Mouse (Mus musculus): Measurements from ENCODE around the gene Tjp2. TPM values are rescaled to one million over a fixed set of nuclear protein-coding genes. Genes with fewer than 3 reads are reported as not detected.

Gene Tjp2
- 32.1 and 36.9 TPM in 2 replicates for polyA plus RNA-seq (2014; fragmentation: Nextera tagmentation; extraction: Ambion mirVana)

GRCm38 (mm10) chr19:24224500-24225304 is at the start of gene Tjp2:
TSS of gene Tjp2 (minus strand) at chr19:24225030.
- Histone ChIP-seq H3K4me2 (ENCODE audit: low read depth, low read length, severe bottlenecking) (peak within 1 kb of the TSS; percentile 87), H3K27me3 (ENCODE audit: control insufficient read depth, insufficient read depth, low read length) (peaks cover 14% of the 10 kb centered on the region), H3K9ac (ENCODE audit: low read length) (peak within 1 kb of the TSS; percentile 59), H3K27ac (ENCODE audit: low read depth, low read length) (no peak within 1 kb of the TSS), H3K4me3 (ENCODE audit: low read depth, low read length) (peak within 1 kb of the TSS; percentile 44), H3K4me1 (replicated peaks; ENCODE audit: control insufficient read depth, insufficient read depth, low read length) (no peaks in the 10 kb centered on the region; the same call in 1 of the 2 replicates), H3K36me3 (ENCODE audit: control insufficient read depth, insufficient read depth, low read length) (no peaks in the 10 kb centered on the region), H3K9me3 (ENCODE audit: control insufficient read depth, low read length) (no peaks in the 10 kb centered on the region)
- ATAC-seq (replicated peaks; ENCODE audit: low FRiP score): peak; percentile 51
- WGBS: under 1% methylated on average over 59 of the region's 59 CpGs
- DNase-seq (ENCODE audit: low spot score): peak; percentile 74

DNA sequence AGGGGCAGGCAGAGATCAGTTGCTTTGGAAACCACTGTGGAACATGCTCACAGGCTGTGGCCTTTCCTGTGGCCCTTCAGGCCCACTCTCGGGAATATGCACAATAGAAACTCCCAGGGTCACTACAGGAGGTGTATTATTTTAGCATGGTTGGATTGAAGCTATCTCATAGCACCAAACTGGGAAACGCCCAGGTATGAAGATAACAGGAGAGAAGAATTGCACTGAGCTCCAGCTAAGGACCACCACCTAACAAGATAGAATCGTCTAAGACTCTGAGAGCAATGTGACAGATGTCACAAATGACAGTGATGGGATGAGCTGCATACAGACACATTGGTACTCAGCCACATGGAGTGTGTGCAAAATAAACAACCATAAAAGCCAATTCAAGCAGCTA is 49.5 kb upstream of the Tjp2 start:
- ATAC-seq (replicated peaks; ENCODE audit: low FRiP score) (no peak), DNase-seq (ENCODE audit: low spot score) (no peak)
- Histone ChIP-seq H3K27me3 (ENCODE audit: control insufficient read depth, insufficient read depth, low read length) (no peaks in the 10 kb centered on the region), H3K4me1 (replicated peaks; ENCODE audit: control insufficient read depth, insufficient read depth, low read length) (peaks cover 6% of the 10 kb centered on the region; the same call in 1 of the 2 replicates), H3K9ac (ENCODE audit: low read length) (no peak overlapping the region), H3K27ac (ENCODE audit: low read depth, low read length) (no peak overlapping the region), H3K36me3 (ENCODE audit: control insufficient read depth, insufficient read depth, low read length) (no peaks in the 10 kb centered on the region; the same call in 1 of the 2 replicates), H3K9me3 (ENCODE audit: control insufficient read depth, low read length) (no peaks in the 10 kb centered on the region), H3K4me3 (ENCODE audit: low read depth, low read length) (no peak overlapping the region), H3K4me2 (ENCODE audit: low read depth, low read length, severe bottlenecking) (no peak overlapping the region)
- 66% methylated on average over 3 of the region's 3 CpGs for WGBS

DNA sequence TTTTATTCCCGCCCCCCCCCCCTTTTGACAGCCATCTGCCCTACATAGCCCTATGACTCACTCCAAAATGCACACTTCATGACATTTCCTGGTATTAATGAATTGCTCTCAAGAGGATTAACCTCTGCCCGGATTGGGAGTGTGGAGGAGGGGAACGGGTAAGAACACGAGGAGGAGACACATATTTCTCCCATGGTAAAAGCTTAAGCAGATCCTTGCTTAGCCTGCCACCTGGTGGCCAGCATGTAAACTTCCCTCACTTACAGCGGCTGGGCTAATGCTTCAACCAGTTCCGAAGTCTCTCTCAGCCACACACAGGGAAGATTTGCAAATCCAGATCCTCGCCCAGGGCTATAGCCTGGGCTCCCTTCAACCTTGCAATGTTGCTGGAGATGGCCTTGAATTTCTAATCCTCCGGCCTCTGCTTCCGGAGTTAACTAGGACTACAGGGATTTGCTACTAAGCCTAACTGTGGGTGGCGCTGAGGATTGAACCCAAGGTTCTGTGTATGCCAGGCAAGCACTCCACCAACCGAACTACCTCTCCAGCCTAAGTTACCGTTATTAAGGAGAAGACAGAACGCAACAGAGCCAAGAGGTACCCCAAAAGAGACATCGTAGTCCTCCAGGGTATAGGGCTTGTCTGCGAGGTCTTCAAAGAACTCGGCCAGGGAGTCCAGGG is 47.1 kb upstream of the Tjp2 start:
- no peaks in the 10 kb centered on the region; the same call in 1 of the 2 replicates for H3K36me3 ChIP-seq (ENCODE audit: control insufficient read depth, insufficient read depth, low read length)
- WGBS: 45% methylated on average over 16 of the region's 16 CpGs
- no peak overlapping the region for H3K4me3 ChIP-seq (ENCODE audit: low read depth, low read length)

DNA sequence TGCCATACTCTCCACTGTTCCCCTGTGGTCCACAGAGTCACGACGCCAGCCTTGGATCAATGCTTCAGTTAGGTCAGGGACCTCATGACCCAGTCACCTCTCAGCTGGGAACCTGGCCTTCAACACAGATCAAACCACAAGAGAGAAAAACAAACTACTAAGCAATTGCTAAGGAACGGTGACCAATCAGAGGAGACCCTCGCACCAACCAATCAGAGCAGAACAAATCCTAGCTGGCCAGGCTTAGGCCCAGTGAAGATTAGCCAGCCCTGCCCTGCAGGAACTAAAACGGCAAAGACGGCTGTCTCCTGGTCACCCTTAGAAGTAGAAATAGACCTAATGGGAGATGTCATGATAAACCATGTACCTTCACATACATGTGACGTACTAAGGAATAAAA is 46.5 kb upstream of the Tjp2 start:
- no peak overlapping the region for H3K4me3 ChIP-seq (ENCODE audit: low read depth, low read length)
- no peak overlapping the region for H3K27ac ChIP-seq (ENCODE audit: low read depth, low read length)
- WGBS: 33% methylated on average over 7 of the region's 7 CpGs
- ATAC-seq (replicated peaks; ENCODE audit: low FRiP score) (peak; percentile 58), DNase-seq (ENCODE audit: low spot score) (no peak)
- H3K9ac ChIP-seq (ENCODE audit: low read length): no peak overlapping the region
- peaks cover 17% of the 10 kb centered on the region for H3K4me1 ChIP-seq (replicated peaks; ENCODE audit: control insufficient read depth, insufficient read depth, low read length)
- no peaks in the 10 kb centered on the region for H3K27me3 ChIP-seq (ENCODE audit: control insufficient read depth, insufficient read depth, low read length)
- H3K4me2 ChIP-seq (ENCODE audit: low read depth, low read length, severe bottlenecking): peak overlapping the region; percentile 1; the same call in 1 of the 2 replicates
- no peaks in the 10 kb centered on the region; the same call in 1 of the 2 replicates for H3K36me3 ChIP-seq (ENCODE audit: control insufficient read depth, insufficient read depth, low read length)
- no peaks in the 10 kb centered on the region for H3K9me3 ChIP-seq (ENCODE audit: control insufficient read depth, low read length)

More for the DNA sequence above, 47.1 kb upstream of the Tjp2 start:
- H3K27ac ChIP-seq (ENCODE audit: low read depth, low read length): no peak overlapping the region
- ATAC-seq (replicated peaks; ENCODE audit: low FRiP score) (peak; percentile 76), DNase-seq (ENCODE audit: low spot score) (peak; percentile 91)
- no peaks in the 10 kb centered on the region for H3K27me3 ChIP-seq (ENCODE audit: control insufficient read depth, insufficient read depth, low read length)
- peaks cover 17% of the 10 kb centered on the region for H3K4me1 ChIP-seq (replicated peaks; ENCODE audit: control insufficient read depth, insufficient read depth, low read length)
- H3K9me3 ChIP-seq (ENCODE audit: control insufficient read depth, low read length): no peaks in the 10 kb centered on the region
- no peak overlapping the region for H3K9ac ChIP-seq (ENCODE audit: low read length)
- H3K4me2 ChIP-seq (ENCODE audit: low read depth, low read length, severe bottlenecking): peak overlapping the region; percentile 1; the same call in 1 of the 2 replicates

GRCm38 (mm10) chr19:24268531-24268930 is 43.7 kb upstream of the Tjp2 start:
- Histone ChIP-seq H3K36me3 (ENCODE audit: control insufficient read depth, insufficient read depth, low read length) (no peaks in the 10 kb centered on the region; the same call in 1 of the 2 replicates), H3K9me3 (ENCODE audit: control insufficient read depth, low read length) (no peaks in the 10 kb centered on the region), H3K27me3 (ENCODE audit: control insufficient read depth, insufficient read depth, low read length) (no peaks in the 10 kb centered on the region), H3K4me2 (ENCODE audit: low read depth, low read length, severe bottlenecking) (0 out of 2 replicates have a peak overlapping the region, but pooled peaks have one; percentile 8), H3K4me3 (ENCODE audit: low read depth, low read length) (no peak overlapping the region), H3K4me1 (replicated peaks; ENCODE audit: control insufficient read depth, insufficient read depth, low read length) (peaks cover 17% of the 10 kb centered on the region), H3K27ac (ENCODE audit: low read depth, low read length) (peak overlapping the region; percentile 83), H3K9ac (ENCODE audit: low read length) (peak overlapping the region; percentile 29; the same call in 1 of the 2 replicates)
- peak; percentile 72 for ATAC-seq (replicated peaks; ENCODE audit: low FRiP score)
- no peak for DNase-seq (ENCODE audit: low spot score)
- 20% methylated on average over 4 of the region's 4 CpGs for WGBS

DNA sequence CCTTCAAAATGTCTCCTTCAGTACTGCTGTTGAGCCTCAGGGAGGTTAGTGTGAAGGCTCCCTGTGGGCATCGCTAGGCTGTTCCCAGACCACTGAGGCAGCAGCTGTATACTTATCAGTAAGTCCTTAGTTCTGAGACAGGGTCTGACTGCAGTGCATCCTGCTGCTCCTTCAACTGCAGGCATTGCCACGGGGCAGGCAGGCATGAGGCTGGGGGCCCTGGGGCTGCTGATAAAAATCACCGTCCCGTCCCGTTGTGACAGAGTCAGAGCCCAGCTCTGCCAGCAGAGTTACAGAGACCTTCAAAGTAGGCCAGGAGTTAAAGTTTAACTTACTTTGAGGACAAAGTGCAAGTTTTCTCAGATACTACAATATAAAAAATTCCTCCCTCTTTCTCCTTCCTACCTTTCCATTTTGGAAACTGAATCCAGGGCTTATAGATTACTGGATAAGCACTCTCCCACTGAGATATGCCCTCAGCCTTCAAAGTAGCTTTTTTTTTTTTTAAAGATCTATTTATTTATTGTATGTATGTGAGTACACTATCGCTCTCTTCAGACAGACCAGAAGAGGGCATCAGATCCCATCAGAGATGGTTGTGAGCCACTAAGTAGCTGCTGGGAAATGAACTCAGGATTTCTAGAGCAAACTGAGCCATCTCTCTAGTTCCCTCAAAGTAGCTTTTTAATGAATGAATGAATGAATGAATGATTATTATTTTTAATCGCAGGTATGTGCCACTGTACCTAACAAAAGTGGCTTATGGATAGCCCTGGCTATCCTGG is 41.4 kb upstream of the Tjp2 start:
- H3K27ac ChIP-seq (ENCODE audit: low read depth, low read length): no peak overlapping the region; the same call in 1 of the 2 replicates
- H3K27me3 ChIP-seq (ENCODE audit: control insufficient read depth, insufficient read depth, low read length): no peaks in the 10 kb centered on the region
- no peaks in the 10 kb centered on the region; the same call in 1 of the 2 replicates for H3K36me3 ChIP-seq (ENCODE audit: control insufficient read depth, insufficient read depth, low read length)
- no peak overlapping the region for H3K4me3 ChIP-seq (ENCODE audit: low read depth, low read length)
- whole genome bisulfite sequencing: 92% methylated on average over 7 of the region's 7 CpGs
- H3K4me1 ChIP-seq (replicated peaks; ENCODE audit: control insufficient read depth, insufficient read depth, low read length): peaks cover 15% of the 10 kb centered on the region
- H3K9me3 ChIP-seq (ENCODE audit: control insufficient read depth, low read length): no peaks in the 10 kb centered on the region
- H3K9ac ChIP-seq (ENCODE audit: low read length): no peak overlapping the region
- no peak overlapping the region for H3K4me2 ChIP-seq (ENCODE audit: low read depth, low read length, severe bottlenecking)
- no peak for ATAC-seq (replicated peaks; ENCODE audit: low FRiP score)
- DNase-seq (ENCODE audit: low spot score): no peak

DNA sequence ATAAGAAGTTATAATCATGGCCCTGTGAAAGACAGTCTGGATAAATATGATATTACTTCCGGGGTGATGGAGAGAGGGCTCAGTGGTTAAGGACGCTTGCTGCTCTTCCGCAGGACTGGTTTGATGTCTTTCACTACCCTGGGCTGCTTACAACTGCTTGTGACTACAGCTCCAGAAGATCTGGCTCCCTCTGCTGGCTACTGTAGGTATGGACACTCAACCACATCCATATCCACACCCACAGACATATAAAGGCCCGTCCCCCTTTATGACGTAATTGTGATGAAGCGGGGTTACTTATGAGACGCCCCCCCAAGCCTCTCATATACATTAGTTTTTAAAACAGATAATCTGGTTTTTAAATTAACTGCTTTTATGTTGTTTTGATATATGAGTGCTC is 40.2 kb upstream of the Tjp2 start:
- peak; percentile 86 for DNase-seq (ENCODE audit: low spot score)
- ATAC-seq (replicated peaks; ENCODE audit: low FRiP score): peak; percentile 68
- Histone ChIP-seq H3K9ac (ENCODE audit: low read length) (no peak overlapping the region), H3K27me3 (ENCODE audit: control insufficient read depth, insufficient read depth, low read length) (no peaks in the 10 kb centered on the region), H3K9me3 (ENCODE audit: control insufficient read depth, low read length) (no peaks in the 10 kb centered on the region), H3K4me1 (replicated peaks; ENCODE audit: control insufficient read depth, insufficient read depth, low read length) (peaks cover 13% of the 10 kb centered on the region), H3K4me3 (ENCODE audit: low read depth, low read length) (no peak overlapping the region), H3K4me2 (ENCODE audit: low read depth, low read length, severe bottlenecking) (no peak overlapping the region), H3K27ac (ENCODE audit: low read depth, low read length) (no peak overlapping the region), H3K36me3 (ENCODE audit: control insufficient read depth, insufficient read depth, low read length) (no peaks in the 10 kb centered on the region; the same call in 1 of the 2 replicates)
- 61% methylated on average over 7 of the region's 7 CpGs for WGBS

DNA sequence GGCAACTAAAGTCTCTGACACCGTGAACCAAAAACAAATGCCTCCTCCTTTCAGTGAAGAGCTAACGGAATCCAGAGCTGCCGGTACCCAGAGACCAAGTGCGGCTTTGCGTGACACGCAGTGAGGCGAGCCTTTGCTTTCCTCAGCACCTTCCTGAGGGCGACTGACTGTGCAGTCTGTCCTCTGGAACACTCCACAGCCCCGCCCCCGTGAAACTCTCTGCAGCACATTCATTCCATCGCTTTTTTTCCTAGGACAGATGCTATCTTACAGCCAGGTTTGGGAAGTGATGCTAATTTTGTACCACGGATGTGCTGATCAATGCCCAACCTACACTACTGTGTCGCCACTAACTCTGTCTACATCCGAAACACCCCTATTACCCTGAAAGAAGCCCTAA is 37.9 kb upstream of the Tjp2 start:
- Histone ChIP-seq H3K4me1 (replicated peaks; ENCODE audit: control insufficient read depth, insufficient read depth, low read length) (peaks cover 1% of the 10 kb centered on the region; the same call in 1 of the 2 replicates), H3K36me3 (ENCODE audit: control insufficient read depth, insufficient read depth, low read length) (no peaks in the 10 kb centered on the region; the same call in 1 of the 2 replicates), H3K27me3 (ENCODE audit: control insufficient read depth, insufficient read depth, low read length) (no peaks in the 10 kb centered on the region), H3K27ac (ENCODE audit: low read depth, low read length) (no peak overlapping the region), H3K4me2 (ENCODE audit: low read depth, low read length, severe bottlenecking) (no peak overlapping the region), H3K9ac (ENCODE audit: low read length) (no peak overlapping the region), H3K4me3 (ENCODE audit: low read depth, low read length) (no peak overlapping the region), H3K9me3 (ENCODE audit: control insufficient read depth, low read length) (no peaks in the 10 kb centered on the region)
- DNase-seq (ENCODE audit: low spot score): no peak
- 94% methylated on average over 14 of the region's 14 CpGs for WGBS
- ATAC-seq (replicated peaks; ENCODE audit: low FRiP score): no peak

Measured in forebrain, embryonic 11.5 days (tissue).